Mouse (Mus musculus): ENCODE data around the gene Sorcs2. TPM values are rescaled to one million over a fixed set of nuclear protein-coding genes. Genes with fewer than 3 reads are reported as not detected.

Sorcs2 gene
- total RNA-seq, 2 experiments from 2014 or later, result 56.9 to 60.9 TPM

DNA sequence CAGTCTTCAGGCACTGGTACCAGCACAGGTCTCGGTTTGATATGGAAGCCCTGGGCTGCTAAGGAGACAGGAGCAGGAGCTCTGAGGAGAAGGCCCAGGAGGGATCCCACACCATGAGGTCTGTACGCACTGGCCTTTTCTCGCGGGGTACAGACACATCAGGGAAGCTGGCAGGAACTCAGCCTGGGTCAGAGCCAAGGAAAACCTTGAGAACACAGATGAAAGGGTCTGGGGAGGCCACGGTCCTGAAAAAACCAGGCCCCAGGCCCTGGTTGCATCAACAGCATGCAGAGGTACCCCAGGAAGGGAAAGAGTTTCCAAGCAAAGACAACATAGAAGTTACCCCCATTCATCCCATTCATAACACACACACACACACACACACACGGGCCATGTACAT lies 85.0 kb downstream of the Sorcs2 start:
- no peak for DNase-seq (ENCODE audit: low spot score in 2 of 2)

DNA sequence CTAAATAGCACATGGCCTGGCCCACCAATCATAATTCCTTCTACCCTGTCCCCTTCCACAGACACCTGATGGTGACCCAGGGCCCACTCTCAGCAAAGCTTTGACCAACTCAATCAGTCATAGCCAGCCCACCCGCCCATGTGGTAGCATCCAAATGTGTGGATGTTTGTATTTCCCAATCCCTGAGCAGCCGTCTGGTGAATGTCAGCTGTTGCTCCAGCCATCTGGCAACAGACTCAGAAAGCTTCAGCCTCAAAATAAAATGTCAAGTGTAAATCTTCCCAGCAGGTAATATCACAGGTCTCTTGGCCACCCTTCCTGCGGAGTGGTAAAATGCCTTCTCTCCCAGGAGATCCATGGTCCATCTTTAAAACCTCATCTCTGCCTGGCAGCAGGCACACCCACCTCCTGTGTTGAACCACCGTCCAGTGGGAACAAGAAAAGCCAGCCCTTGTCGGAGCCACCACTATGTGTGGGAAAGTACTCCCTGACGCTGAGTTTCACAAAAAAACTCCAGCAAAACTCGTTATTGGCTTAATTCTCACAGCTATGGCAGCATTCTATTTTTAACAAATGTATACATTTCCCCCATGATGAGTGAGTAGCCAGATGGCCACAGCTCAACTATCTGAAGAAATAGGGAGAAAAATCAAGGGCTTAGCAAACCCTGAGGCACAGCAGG lies 93.5 kb downstream of the Sorcs2 start:
- peak in 1 of 2 experiments; percentile 42 for DNase-seq (ENCODE audit: low spot score in 2 of 2)

DNA sequence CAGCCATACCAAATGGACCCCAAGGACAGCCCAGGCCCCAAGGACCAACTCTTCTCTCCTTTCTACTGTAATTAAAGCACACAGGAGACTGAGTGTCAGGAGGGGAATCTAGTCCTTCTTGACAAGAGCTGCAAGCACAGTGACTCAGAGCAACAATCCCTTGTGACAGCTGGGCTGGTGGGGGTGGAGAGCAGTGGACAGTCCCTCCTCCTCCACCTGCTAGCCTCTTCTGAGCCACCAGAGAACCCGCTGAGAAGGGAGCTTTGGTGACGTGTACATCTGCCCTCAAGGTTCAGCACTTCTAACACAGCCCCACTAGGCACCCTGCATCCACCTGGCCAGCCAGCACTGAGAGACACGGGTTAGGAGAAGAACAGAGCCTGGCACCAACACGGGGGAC lies 96.8 kb downstream of the Sorcs2 start:
- no peak for DNase-seq (ENCODE audit: low spot score in 2 of 2)

DNA sequence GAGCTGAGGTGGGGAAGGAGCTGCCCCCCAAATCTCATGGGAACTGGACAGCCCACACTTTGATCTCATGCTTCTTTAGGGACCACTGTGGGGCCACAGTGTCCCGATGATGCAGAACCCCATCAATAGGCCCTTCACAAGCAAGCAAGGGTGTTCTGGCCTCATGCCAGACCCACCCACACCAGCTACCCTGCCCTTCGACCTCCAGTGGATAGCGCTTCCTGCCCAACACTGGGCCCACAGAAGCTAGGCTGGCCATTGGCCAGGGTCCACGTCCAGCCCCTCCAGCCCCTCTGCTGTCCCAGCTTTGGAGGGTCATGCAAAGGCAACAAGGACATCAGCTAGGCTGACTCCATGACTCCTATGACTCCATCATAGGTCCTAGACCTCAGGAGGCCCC lies 99.9 kb downstream of the Sorcs2 start:
- DNase-seq (ENCODE audit: low spot score in 2 of 2), result no peak

DNA sequence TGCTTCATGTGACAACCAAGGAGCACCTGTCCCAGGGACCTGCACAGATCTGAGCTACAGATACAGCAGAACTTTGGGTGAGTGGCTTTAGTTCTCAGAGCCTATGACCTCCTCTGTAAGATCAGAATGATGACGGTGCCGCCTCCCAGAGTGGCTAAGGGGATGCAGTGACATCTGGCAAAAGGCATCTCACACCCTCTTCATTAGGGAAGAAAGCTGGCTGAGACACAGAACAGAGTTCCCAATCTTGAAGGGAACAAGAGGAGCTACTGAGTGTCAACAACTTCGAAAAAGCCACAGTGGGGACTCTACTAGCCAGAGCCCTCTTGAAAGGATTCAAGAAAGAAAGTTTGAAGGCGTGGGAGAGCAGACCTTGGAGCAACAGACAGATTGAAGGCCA lies 100.7 kb downstream of the Sorcs2 start:
- DNase-seq (ENCODE audit: low spot score in 2 of 2), result no peak

DNA sequence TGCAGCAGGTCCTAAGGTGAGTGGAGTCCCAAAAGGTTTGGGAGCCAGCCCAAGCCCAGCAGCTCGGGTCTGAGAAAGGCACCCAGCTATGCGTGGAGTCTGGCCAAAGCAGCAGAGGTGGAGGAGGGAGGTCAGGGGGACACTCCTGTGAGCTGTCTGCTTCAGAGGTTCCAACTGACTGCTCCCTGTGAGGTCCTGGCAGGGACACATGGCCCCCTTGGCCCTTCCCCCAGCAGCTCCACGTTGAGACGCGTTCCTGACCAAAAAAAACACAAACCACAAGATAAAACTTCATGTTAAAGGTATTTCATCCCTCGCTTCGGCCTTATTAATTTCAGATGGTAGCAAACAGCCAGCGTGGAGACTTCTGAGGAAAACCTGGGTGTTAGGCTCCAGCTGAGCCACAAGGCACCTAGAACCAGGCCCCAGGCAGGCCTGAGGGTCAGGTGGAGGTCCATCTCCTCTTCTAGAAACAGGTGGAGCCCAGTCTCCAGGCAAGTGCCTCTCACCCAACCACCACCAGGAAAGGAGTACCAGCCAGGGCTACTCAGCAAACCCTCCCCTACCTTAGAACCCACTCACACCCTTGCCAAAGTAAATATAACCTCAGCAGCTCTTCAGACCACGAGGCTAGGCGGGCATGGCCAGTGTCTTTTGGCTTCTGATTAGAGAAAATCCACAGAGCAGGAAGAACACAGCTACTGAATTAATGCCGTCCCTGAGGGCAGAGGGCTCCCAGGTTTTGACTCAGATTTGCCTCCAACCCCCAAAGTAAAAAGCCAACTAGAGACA lies 104.6 kb downstream of the Sorcs2 start:
- no peak for DNase-seq (ENCODE audit: low spot score in 2 of 2)

DNA sequence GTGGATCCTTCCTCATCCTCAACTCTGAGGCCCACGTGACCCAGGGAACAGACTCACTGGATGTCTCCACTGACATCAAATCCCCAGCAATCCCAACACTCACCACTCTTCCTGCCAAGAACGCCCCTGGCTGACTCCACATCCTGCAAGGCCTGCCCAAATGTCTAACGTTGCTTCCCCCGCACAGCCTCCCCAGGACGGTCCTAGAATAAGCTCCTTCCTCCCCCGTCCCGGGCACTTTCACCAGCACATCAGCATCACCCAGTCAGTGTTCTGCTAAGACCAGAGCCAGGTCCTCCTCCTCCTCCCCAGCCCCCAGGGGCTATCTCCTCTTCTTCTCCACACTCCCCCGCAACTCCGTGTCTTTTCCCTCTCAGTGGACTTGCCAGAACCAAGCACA lies 105.6 kb downstream of the Sorcs2 start:
- DNase-seq (ENCODE audit: low spot score in 2 of 2), result no peak

DNA sequence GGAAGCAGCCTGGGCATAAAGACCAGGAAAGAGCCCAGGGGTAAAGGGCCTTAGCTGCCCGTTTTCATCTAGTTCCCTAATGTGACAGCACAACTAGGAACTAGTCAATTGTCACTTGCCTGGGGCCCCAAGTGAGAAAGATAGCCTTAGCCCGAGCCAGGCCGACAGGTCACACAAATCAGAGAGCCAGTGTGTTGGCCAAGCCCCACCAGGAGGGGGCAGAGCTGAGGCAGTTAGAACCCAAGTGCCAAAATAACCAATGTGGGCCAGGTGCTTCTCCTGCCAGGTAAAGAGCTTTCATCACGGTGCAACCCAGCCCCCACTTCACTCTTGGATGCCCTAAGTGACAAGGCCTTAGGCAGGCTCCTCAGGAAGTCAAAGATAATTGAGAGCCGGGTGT lies 106.7 kb downstream of the Sorcs2 start:
- DNase-seq (ENCODE audit: low spot score in 2 of 2), result no peak

DNA sequence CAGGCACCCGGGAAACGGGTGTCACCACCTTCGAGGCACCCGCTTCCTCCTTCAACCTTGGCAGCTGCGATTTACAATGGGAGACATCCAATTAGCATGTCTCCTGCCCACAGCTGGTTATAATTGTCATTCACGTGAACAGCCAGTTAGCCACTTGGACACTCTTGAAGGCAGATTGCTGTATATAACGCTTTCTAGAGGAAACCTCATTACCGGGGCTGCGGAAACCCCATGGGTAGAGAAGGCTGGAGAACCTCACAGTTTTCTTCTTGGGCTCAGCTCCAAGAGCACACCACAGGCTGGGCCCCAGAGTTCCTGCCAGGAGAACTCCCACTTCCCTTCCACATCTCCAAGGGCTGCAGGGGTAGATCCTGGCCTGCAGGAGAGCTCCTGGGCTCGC lies 112.5 kb downstream of the Sorcs2 start:
- no peak for DNase-seq (ENCODE audit: low spot score in 2 of 2)

DNA sequence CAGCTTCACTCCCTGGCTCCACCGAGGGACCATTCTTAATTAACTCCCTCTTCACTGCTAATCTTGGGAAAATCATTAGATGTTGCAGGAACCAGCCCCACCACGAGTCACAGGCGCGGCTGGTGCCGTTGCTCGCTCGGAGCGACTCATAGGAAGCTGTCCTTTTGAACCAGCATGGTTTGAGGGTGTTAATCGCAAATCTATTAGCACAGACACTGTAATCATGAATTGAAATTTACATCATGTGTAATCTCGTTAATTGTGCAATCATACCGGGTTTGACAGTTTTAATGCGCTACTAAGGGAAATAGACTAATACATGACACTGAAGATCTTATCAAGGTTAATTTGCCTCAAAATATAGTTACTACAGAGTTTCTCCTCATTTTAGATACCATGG lies 118.0 kb downstream of the Sorcs2 start:
- DNase-seq (ENCODE audit: low spot score in 2 of 2), result no peak

DNA sequence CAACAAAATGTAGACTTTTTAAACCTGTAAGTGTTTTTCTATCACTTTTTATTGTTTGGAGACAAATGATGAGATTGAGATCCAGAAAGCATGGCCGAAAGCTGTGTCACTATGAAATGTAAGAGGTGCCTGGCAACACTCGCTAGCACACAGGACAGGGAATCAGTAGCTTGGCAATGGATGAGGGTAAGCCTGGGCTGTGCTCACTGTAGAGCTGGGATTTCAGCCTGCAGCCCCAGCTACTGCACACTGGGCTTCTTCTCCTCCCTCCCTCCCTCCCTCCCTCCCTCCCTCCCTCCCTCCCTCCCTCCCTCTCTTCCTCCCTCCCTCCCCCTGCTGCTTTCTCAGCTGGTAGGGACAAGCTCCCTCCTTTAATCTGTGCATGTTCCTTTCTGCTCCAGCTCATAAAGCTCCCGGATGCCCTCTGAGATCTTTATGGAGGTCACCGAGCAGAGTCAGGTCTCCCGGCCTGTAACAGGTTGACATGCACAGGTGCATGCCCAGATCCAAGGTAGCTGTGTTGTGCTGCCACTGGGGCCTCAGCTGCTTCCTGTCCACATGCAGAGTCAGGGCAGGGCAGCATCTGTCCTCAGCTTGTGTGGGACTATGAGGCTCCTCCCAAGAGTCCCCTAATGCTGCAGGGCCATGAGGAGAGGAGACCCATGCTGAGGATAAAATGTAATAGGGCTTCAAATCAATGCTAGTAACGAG lies 123.1 kb downstream of the Sorcs2 start:
- DNase-seq (ENCODE audit: low spot score in 2 of 2), result no peak

DNA sequence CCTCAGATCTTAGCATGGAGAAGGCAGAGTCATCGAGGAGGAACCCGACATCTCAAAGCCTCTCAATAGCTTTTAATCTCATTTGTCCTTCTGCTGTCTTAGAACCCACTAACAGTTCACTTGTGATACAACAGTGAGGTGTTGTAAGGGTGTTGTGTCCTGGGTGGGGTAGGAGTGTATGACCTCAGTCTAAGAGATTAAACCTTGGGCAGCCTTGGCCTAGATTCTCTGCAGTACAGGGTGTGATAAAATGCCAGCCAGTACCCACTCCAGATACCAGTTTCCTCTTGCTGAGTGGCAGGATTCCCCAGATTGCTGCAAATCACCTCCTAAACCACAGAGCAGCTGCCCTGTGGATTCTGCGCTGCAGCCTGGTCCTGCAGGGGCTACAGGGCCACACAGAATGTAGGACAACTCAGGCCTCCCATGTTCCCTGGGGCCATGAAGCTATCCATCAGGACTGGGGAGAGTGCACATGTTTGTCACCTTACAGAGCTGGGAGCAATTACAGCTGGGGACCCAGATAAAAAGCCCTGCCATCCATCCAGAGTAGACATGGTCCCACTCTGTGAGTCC lies 130.7 kb downstream of the Sorcs2 start:
- DNase-seq (ENCODE audit: low spot score in 2 of 2), result no peak

DNA sequence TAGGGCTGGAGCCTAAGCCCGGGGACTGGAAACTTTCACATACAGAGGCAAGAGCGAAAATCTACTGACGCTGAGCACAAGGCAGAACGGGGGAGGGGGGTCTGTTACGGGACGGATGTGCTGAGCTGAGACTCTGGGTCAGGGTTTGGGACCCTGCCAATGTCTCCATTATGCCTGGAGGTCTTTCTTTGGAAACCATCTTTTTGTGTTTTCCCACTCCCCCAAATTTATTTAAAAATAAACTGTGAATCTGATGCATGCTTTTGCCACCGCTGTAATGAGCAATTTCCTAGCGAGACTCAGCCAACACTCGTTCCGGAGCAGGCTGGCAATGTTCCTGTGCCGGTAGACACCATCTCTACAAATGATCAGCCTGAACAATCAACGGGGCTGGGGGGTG lies 137.1 kb downstream of the Sorcs2 start:
- DNase-seq (ENCODE audit: low spot score in 2 of 2), result peak in 1 of 2 experiments; percentile 46

DNA sequence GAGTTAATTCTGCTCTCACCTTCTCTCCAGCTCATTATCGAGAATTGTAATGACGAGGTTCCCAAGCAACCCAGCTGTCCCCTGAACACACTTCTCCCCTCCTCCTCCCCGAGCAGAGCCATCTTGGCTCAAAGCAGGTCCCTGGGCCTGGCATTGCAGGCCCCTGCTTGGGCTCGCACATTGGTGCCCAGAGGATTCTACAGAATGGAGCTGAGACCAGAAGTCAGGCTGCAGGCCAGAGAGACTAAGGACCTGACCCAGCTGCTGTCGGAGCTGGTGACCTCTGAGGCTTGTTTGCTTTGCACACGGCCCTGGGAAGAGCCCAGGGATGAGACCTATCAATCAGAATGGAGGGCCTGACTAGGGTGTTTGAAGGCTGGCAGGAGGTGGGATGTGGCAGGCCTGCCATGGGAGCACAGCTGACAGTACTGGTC lies 138.2 kb downstream of the Sorcs2 start:
- peak; percentile 53 to 55 for DNase-seq (ENCODE audit: low spot score in 2 of 2)

DNA sequence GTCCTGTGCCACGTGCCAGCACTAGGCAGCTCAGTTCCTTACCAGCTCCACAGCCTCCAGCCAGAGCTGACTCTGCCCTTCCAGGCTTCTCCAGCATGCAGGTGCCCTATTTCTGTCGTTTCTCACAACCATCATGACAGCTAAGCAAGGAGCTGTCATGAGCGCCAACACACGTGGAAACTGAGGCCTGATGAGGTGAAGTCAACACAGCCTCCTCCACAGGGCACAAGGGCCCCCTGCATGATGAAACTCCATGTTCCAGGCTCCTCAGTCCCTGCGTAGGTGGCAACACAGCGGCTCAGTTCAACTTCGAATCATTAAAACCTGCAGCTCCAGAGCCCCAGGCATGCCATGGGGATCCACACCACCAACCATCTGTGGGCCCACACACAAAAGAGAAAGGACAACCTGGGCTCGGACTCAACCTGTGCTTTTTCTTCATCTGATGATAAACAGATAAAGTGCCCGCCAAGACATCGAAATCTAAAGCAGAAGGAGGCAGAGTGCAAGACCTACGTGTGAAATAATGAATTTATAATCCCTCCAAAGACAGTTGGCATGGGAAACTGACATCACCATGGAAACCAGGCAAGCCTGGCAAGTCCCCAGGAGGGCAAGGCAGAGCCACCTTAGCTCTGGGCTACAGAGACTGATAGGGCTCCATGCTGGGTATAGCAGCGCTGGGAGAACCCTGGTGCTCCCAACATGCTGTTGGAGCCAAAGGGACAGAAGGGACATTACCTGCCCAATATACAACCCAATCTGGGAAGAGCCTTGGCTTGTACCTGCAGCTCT lies 139.4 kb downstream of the Sorcs2 start:
- DNase-seq (ENCODE audit: low spot score in 2 of 2), result peak; percentile 67 to 70

DNA sequence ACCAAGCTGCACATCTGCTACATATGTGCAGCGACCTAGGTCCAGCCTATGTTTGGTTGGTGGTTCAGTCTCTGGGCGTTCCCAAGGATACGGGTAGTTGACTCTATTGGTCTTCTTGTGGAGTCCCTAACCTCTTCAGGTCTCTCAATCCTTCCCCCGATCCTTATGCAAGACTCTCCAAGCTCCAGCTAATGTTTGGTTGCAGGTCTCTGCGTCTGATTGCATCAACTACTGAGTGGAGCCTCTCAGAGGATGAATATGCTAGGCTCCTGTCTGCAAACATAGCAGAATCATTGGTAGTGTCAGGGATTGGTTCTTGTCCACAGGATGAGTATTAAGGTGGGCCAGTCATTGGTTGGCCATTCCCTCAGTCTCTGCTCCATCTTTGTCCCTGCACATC lies 140.9 kb downstream of the Sorcs2 start:
- DNase-seq (ENCODE audit: low spot score in 2 of 2), result no peak

DNA sequence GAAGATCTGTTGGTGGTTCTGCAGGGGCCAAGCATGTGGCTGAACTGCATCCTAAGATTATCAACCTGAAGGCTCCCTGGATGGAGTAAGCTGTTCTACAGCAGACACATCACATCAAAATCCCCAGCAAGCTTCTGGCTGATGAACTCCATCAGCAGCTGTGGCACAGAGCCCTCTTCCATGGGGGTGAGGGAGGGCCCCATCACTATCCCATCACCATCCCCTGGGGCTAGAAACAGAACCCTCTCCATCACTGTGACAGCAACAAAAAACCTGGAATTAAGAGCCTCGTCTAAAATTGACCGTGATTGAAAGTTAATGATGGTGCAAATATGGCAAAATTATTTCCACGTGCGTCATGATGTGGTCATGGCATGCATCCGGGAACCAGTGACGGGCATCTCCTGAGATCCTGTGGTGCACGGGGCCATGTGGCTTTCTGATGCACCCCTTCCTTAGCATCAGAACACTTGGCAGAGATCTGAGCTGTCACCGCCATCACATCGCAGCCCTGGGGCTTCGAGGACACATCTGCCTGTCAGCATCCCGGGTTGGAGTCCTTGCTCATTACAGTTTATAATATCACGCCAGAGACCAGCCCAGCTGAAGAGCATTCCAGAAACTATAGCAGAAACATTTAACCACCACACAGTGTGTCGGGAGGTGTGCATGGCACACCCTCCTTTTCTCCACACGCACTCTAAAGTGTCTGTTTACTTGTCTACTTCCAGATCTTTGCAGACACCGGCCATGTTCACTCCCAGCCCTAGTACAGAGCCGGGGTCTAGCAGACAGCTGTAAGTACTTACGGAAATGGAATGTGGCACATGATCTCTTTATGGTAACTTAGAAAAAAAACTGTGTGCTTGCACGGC lies 143.1 kb downstream of the Sorcs2 start:
- no peak for DNase-seq (ENCODE audit: low spot score in 2 of 2)

DNA sequence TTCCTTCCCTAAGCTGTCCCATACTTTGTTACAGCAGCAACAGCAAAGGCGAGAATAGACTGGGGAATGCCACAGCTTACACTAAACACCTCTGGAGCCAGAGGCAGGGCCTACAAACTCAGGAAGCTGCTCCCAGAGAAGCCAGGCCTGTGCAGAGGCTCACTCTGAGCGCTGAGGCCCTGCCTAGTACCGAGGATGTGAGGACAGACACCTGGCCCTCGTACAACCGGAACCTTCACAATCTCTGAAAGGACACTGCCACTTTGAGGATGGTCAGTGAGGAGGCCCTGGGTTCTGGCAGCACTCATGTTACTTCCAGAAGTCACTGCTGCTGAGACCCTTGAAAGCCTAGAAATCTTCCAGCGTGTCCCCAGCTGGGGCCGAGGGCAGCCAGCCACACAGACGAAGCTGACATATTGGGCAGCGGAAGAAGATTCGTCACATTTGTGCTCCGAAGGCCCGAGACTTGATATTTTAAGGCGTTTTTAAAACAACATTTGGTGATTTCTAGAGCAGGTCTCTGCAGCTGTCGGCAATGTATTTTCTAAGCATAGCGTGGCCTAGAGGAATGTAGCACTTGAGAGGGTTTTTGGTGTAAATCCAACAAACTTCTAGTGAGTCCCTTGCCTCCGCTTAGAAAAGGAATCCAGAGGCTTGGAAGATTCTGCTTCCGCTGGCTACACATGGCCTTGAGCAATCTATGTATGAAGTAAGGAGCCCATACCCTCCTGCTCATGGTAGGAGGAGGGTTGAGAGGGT lies 145.0 kb downstream of the Sorcs2 start:
- DNase-seq (ENCODE audit: low spot score in 2 of 2), result no peak

DNA sequence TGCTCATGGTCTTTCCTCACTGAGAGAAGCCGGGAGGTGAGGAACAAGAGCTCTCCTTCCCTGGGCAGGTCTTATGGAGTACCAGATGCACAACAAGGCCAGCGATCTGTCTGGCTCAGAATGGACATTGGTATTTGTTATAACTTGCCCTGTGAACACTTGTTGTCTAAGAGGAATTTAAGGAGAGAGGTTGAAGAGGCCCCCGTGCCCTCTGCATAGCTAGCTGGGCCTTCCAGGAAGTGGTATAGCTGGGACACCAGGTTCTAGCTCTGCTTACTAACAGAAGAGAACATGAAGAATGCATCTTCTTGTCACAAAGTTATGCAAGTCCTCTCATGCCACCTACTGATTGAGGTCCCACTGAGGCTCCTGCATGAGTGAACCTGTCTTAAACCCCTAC lies 149.9 kb downstream of the Sorcs2 start:
- DNase-seq (ENCODE audit: low spot score in 2 of 2), result no peak

Measured in layer of hippocampus, postnatal 10 days (tissue).